In genomic region chr19:16128715-16129114, GRCm38 (mm10) we compare ENCODE assay signal across 10 mouse cellular contexts. TPM values are rescaled to one million over a fixed set of nuclear protein-coding genes. Genes with fewer than 3 reads are reported as not detected.
DNase-seq lines count a peak whose midpoint lies in the region; ATAC-seq and TF ChIP-seq lines count a peak whose summit lies in the region.
"Had no signal": no experiment of that assay in that cellular context is flagged by ENCODE, and none has a peak within 500 bp of the region (broad histone marks: within the 10 kb centered on the region; RNA-seq: fewer than 3 reads in every experiment).

No protein-coding gene starts in this region.

- H3K4me1 ChIP-seq in embryonic facial prominence, embryonic 11.5 days (ENCODE audit: control insufficient read depth, insufficient read depth, low read length), result no peaks in the 10 kb centered on the region
- peaks cover 22% of the 10 kb centered on the region for H3K4me1 ChIP-seq in embryonic facial prominence, embryonic 10.5 days
- H3K4me1 ChIP-seq in testis, adult 2 months (ENCODE audit: control insufficient read depth, insufficient read depth, low read length), result peaks cover 4% of the 10 kb centered on the region
- H3K4me1 ChIP-seq in stomach, postnatal 0 days (replicated peaks; ENCODE audit: control insufficient read depth, insufficient read depth), result 0 out of 2 replicates have a peak, but pooled peaks cover 7% of the 10 kb centered on the region

- H3K9ac ChIP-seq in embryonic facial prominence, embryonic 11.5 days (replicated peaks; ENCODE audit: low read length), result no peak overlapping the region
- H3K9ac ChIP-seq in stomach, postnatal 0 days (ENCODE audit: low read length), result no peak overlapping the region
- H3K9ac ChIP-seq: liver, embryonic 14.5 days had no signal

- TF ChIP-seq POLR2A in testis, adult 2 months (IDR thresholded peaks at IDR 0.05; ENCODE audit: control insufficient read depth, low read depth, low read length), result no peak

- 45% methylated on average over 5 of the region's 5 CpGs for WGBS in embryonic facial prominence, embryonic 11.5 days
- 39% methylated on average over 5 of the region's 5 CpGs for WGBS in embryonic facial prominence, embryonic 10.5 days
- WGBS in stomach, postnatal 0 days, result 54% methylated on average over 5 of the region's 5 CpGs

- H3K9me3 ChIP-seq in embryonic facial prominence, embryonic 11.5 days (replicated peaks; ENCODE audit: control insufficient read depth, low read length), result no peaks in the 10 kb centered on the region
- H3K9me3 ChIP-seq in embryonic facial prominence, embryonic 10.5 days, result no peaks in the 10 kb centered on the region
- no peaks in the 10 kb centered on the region for H3K9me3 ChIP-seq in stomach, postnatal 0 days (ENCODE audit: control insufficient read depth, low read length)

- DNase-seq in embryonic facial prominence, embryonic 11.5 days (ENCODE audit: low spot score), result peak; percentile 20
- DNase-seq in embryonic facial prominence, embryonic 10.5 days (ENCODE audit: low spot score), result no peak
- DNase-seq in testis, postnatal 14 days (ENCODE audit: low spot score), result no peak
- DNase-seq in lung, adult 18-20 months, result peak; percentile 63 to 75
- no peak for DNase-seq in stomach, postnatal 0 days (ENCODE audit: low spot score)
- DNase-seq in cerebellum, adult 8-10 months, result no peak

- H3K27ac ChIP-seq in embryonic facial prominence, embryonic 11.5 days (replicated peaks; ENCODE audit: low read depth, low read length), result no peak overlapping the region
- H3K27ac ChIP-seq in embryonic facial prominence, embryonic 10.5 days (replicated peaks), result no peak overlapping the region
- H3K27ac ChIP-seq in testis, adult 2 months (ENCODE audit: control insufficient read depth, insufficient read depth, low read depth, low read length), result no peak overlapping the region
- no peak overlapping the region for H3K27ac ChIP-seq in stomach, postnatal 0 days (replicated peaks)
- H3K27ac ChIP-seq: liver, embryonic 14.5 days had no signal

- H3K27me3 ChIP-seq in embryonic facial prominence, embryonic 11.5 days (ENCODE audit: control insufficient read depth, insufficient read depth, low read length), result no peaks in the 10 kb centered on the region
- H3K27me3 ChIP-seq in embryonic facial prominence, embryonic 10.5 days (replicated peaks; ENCODE audit: low read depth, poor library complexity, severe bottlenecking), result no peaks in the 10 kb centered on the region
- no peaks in the 10 kb centered on the region for H3K27me3 ChIP-seq in testis, adult 2 months (ENCODE audit: control insufficient read depth, insufficient read depth, low read length)
- no peaks in the 10 kb centered on the region for H3K27me3 ChIP-seq in stomach, postnatal 0 days (ENCODE audit: control insufficient read depth, insufficient read depth, low read length)
- H3K27me3 ChIP-seq: Patski had no signal

- no peak overlapping the region for H3K4me3 ChIP-seq in embryonic facial prominence, embryonic 11.5 days (ENCODE audit: low read depth, low read length)
- H3K4me3 ChIP-seq in embryonic facial prominence, embryonic 10.5 days, result no peak overlapping the region
- H3K4me3 ChIP-seq in testis, adult 2 months (ENCODE audit: control insufficient read depth, low read depth, low read length), result no peak overlapping the region; the same call in 1 of the 2 replicates
- no peak overlapping the region for H3K4me3 ChIP-seq in stomach, postnatal 0 days (ENCODE audit: low read depth, low read length)

- no peak overlapping the region for H3K4me2 ChIP-seq in embryonic facial prominence, embryonic 11.5 days (ENCODE audit: low read depth, low read length)
- no peak overlapping the region for H3K4me2 ChIP-seq in stomach, postnatal 0 days (replicated peaks; ENCODE audit: low read depth)

- TF ChIP-seq EP300 in stomach, postnatal 0 days (optimal IDR thresholded peaks at IDR 0.05), result no peak

- ATAC-seq in embryonic facial prominence, embryonic 11.5 days (replicated peaks; ENCODE audit: insufficient number of reproducible peaks, low FRiP score, low TSS enrichment, low read depth), result no peak
- no peak for ATAC-seq in stomach, postnatal 0 days (ENCODE audit: low FRiP score, low TSS enrichment)
- no peak; the same call in 1 of the 2 replicates for ATAC-seq in megakaryocyte-erythroid progenitor cell, adult 5-6 weeks (replicated peaks; ENCODE audit: low FRiP score, low TSS enrichment, poor library complexity, severe bottlenecking)
- ATAC-seq: Patski had no signal

- TF ChIP-seq CTCF in testis, adult 2 months (IDR thresholded peaks at IDR 0.05; ENCODE audit: control insufficient read depth, insufficient read depth, insufficient replicate concordance, low read depth, low read length), result 0 out of 2 replicates have a peak, but pooled peaks have one; percentile 10
- peak; percentile 56 for TF ChIP-seq CTCF in stomach, postnatal 0 days (IDR thresholded peaks at IDR 0.05; ENCODE audit: low read depth)

- H3K36me3 ChIP-seq in embryonic facial prominence, embryonic 11.5 days (replicated peaks; ENCODE audit: control insufficient read depth, insufficient read depth, low read depth, low read length), result no peaks in the 10 kb centered on the region
- no peaks in the 10 kb centered on the region for H3K36me3 ChIP-seq in embryonic facial prominence, embryonic 10.5 days (replicated peaks)
- H3K36me3 ChIP-seq in testis, adult 2 months (ENCODE audit: control insufficient read depth, insufficient read depth, low read length), result no peaks in the 10 kb centered on the region
- no peaks in the 10 kb centered on the region for H3K36me3 ChIP-seq in stomach, postnatal 0 days (ENCODE audit: control insufficient read depth, insufficient read depth, low read length)

RNA-seq across cellular contexts. Expression of gene Gnaq, which starts 3.9 kb away (rescaled TPM):
- 15.2 and 16.2 TPM in 2 replicates for polyA plus RNA-seq in embryonic facial prominence, embryonic 11.5 days (2014; fragmentation: Nextera tagmentation; extraction: Ambion mirVana)
- polyA plus RNA-seq in embryonic facial prominence, embryonic 10.5 days (2016; fragmentation: Nextera tagmentation; extraction: Ambion mirVana), result 20.2 and 21.4 TPM in 2 replicates
- polyA plus RNA-seq in testis, adult 2 months (2012; rRNA removed), result 4.5 and 5.5 TPM in 2 replicates
- 18.1 and 18.6 TPM in 2 replicates for polyA plus RNA-seq in stomach, postnatal 0 days (2015; fragmentation: Nextera tagmentation; extraction: Ambion mirVana)
- total RNA-seq in megakaryocyte-erythroid progenitor cell, adult 5-6 weeks (2014; fragmentation: Nextera tagmentation), result 15.8 and 20.8 TPM in 2 replicates
- total RNA-seq in megakaryocyte-erythroid progenitor cell, adult 5-6 weeks (2017), result 6.2 and 18.1 TPM in 2 replicates

Comparison
In these comparisons a context has a peak if more than half of its experiments do, and no peak if none do; other contexts are left out.
1. DNase-seq: peak in embryonic facial prominence, embryonic 11.5 days (single experiment) and lung, adult 18-20 months (2 of 2); none in embryonic facial prominence, embryonic 10.5 days (single experiment), testis, postnatal 14 days (single experiment), stomach, postnatal 0 days (single experiment) and cerebellum, adult 8-10 months (single experiment).